Mouse (Mus musculus): ENCODE measurements around the gene Glmp. TPM values are rescaled to one million over a fixed set of nuclear protein-coding genes. Genes with fewer than 3 reads are reported as not detected.
A peak's percentile ranks its signal among the peaks of the same experiment; 100 is the strongest.

Glmp gene
- polyA plus RNA-seq, 1 experiment: 181 TPM

DNA sequence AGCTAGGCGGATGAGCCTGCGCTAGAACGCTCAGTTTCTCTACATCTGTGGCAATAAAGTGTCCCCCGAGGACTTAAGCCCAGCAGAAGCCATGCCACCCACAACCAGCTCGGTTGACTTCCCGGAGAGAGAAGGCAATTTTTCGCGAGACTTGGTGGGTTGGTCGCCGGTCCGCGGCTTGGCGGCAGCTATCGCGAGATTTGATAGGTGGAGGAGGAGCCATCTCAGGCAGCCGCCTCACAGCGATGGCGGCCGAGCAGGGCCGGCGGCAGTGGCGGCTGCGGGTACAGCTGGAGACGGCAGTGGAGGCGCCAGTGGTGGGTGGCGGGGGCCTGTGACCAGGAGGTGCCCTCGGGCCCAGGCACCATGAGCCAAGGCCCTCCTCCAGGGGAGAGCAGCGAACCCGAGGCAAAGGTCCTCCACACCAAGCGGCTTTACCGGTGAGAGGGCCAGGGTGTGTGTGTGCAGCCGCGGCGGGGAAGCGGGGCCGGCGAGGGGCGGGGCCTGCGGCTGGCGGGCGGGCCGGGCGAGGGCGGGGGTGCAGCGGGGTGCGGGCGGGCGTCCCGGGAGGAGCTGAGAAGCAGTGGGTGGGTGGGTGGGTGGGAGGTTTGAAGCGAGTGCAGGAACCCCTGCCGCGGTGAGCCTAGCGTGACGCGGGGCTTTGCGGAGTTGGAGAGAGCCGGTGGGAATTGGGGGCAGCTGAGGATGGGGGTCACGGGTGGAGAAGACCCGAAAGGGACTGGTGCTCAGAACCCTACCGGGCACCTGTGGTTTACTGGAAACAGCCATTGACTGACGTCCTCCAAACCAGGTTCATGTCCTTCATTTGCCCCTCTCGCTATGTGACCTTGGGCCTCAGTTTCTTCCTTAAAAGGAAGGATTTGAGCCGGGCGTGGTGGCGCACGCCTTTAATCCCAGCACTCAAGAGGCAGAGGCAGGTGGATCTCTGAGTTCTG, 11.5 kb downstream of the Glmp start, which contains the start of the genes Tmem79 and Smg5:
Gene Tmem79 (minus strand): TSS at position 91 of the 956 bp plus-strand sequence.
Gene Smg5 (plus strand): TSS at position 203 of the 956 bp plus-strand sequence.
- TF ChIP-seq POLR2A (IDR thresholded peaks at IDR 0.05; ENCODE audit: low read depth, low read length) (no peak; the same call in none of the 2 replicates), CTCF (IDR thresholded peaks at IDR 0.05; ENCODE audit: extremely low read depth, insufficient read length, insufficient replicate concordance, low read depth, low read length) (no peak)
- whole genome bisulfite sequencing: under 1% methylated on average over 59 of the region's 66 CpGs
- Histone ChIP-seq H3K27ac (ENCODE audit: insufficient read depth, low read depth, low read length) (peak within 1 kb of the TSS; percentile 99), H3K4me3 (ENCODE audit: low read depth, low read length) (peak within 1 kb of the TSS; percentile 82), H3K4me1 (ENCODE audit: control insufficient read depth, insufficient read depth, insufficient read length, low read length) (peaks cover 16% of the 10 kb centered on the region), H3K27me3 (ENCODE audit: control insufficient read depth, insufficient read depth, low read length) (no peaks in the 10 kb centered on the region), H3K36me3 (ENCODE audit: control insufficient read depth, insufficient read depth, low read length) (0 out of 2 replicates have a peak, but pooled peaks cover 2% of the 10 kb centered on the region)

DNA sequence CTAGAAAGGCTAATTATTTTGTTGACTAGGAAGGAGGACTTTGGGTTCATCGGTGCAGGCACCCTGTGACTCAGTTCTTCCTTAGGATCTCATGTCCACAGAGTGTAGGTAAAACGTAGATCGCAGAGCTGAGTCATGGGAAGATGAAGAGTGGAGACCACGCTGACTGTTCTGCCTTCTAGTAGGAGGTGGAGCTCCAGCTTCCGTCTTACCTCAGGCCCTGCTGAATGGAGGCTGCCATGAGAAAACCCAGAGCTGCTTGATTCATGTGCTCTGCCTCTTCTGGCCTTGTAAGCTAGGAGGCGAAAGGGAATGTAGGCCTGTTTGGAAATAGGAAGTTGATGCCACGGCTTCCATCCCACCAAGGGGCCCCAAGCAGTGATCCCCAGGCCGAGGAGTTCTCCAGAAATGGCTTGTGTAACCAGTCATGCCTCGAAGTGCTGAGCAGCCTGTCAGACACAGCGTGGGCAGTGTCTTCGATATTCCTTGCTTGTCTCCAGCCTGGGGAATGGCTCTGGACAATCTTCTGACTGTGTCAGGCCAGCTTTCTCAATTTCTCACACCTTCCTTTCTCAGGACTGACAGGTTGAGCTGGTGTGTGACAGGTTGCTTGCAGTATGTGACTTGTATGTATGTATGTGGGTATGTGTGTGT, 12.7 kb downstream of the Glmp start:
- peaks cover 12% of the 10 kb centered on the region for H3K4me1 ChIP-seq (ENCODE audit: control insufficient read depth, insufficient read depth, insufficient read length, low read length)
- no peaks in the 10 kb centered on the region for H3K27me3 ChIP-seq (ENCODE audit: control insufficient read depth, insufficient read depth, low read length)
- no peak overlapping the region for H3K27ac ChIP-seq (ENCODE audit: insufficient read depth, low read depth, low read length)
- peaks cover 11% of the 10 kb centered on the region for H3K36me3 ChIP-seq (ENCODE audit: control insufficient read depth, insufficient read depth, low read length)
- 50% methylated on average over 11 of the region's 11 CpGs for WGBS
- TF ChIP-seq CTCF (IDR thresholded peaks at IDR 0.05; ENCODE audit: extremely low read depth, insufficient read length, insufficient replicate concordance, low read depth, low read length) (no peak), POLR2A (IDR thresholded peaks at IDR 0.05; ENCODE audit: low read depth, low read length) (no peak)
- H3K4me3 ChIP-seq (ENCODE audit: low read depth, low read length): no peak overlapping the region

DNA sequence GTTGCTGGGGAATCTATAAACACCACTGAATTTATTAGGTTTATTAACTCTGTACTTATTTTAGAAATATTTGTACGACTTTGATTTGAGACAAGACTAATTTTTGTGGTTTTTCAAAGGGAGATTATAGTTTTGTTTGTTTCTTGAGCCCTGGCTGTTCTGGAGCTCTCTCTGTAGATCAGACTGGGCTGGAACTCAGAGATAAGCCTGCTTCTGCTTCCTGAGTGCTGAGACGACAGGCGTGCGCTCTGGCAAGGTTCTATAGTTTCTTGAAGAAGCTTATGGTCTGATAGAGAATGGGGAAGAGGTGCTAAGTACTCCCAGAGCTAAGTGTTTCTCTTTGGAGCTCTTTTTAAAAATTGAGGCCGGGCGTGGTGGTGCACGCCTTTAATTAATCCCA, 13.5 kb downstream of the Glmp start:
- Histone ChIP-seq H3K4me3 (ENCODE audit: low read depth, low read length) (no peak overlapping the region), H3K36me3 (ENCODE audit: control insufficient read depth, insufficient read depth, low read length) (peaks cover 17% of the 10 kb centered on the region), H3K27ac (ENCODE audit: insufficient read depth, low read depth, low read length) (no peak overlapping the region), H3K27me3 (ENCODE audit: control insufficient read depth, insufficient read depth, low read length) (no peaks in the 10 kb centered on the region), H3K4me1 (ENCODE audit: control insufficient read depth, insufficient read depth, insufficient read length, low read length) (peaks cover 6% of the 10 kb centered on the region; the same call in 1 of the 2 replicates)
- 84% methylated on average over 7 of the region's 7 CpGs for WGBS
- TF ChIP-seq CTCF (IDR thresholded peaks at IDR 0.05; ENCODE audit: extremely low read depth, insufficient read length, insufficient replicate concordance, low read depth, low read length) (no peak), POLR2A (IDR thresholded peaks at IDR 0.05; ENCODE audit: low read depth, low read length) (no peak)

DNA sequence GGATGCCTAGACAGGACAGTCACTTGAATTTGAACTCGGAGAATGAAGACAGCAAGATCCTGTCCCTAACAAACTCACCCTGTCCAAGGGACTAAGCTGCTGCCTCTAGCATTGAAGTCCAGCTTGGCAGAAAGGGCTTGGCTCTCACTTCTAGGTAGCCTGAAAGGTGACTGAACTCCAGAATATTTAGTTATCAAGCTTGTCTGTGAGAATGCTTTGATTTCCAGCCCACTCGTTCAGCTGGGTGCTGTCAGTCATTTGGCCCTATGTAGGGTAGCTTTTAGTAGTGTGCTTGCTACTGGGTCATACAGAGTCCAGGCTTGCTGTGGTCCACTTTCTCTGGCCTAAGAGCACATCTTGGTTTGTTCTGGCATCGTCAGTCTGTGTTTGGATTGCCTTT, 14.2 kb downstream of the Glmp start:
- H3K27ac ChIP-seq (ENCODE audit: insufficient read depth, low read depth, low read length): no peak overlapping the region
- H3K4me3 ChIP-seq (ENCODE audit: low read depth, low read length): no peak overlapping the region
- H3K36me3 ChIP-seq (ENCODE audit: control insufficient read depth, insufficient read depth, low read length): peaks cover 24% of the 10 kb centered on the region
- TF ChIP-seq POLR2A (IDR thresholded peaks at IDR 0.05; ENCODE audit: low read depth, low read length) (no peak), CTCF (IDR thresholded peaks at IDR 0.05; ENCODE audit: extremely low read depth, insufficient read length, insufficient replicate concordance, low read depth, low read length) (no peak)
- WGBS: 66% methylated on average over 3 of the region's 3 CpGs
- peaks cover 6% of the 10 kb centered on the region; the same call in 1 of the 2 replicates for H3K4me1 ChIP-seq (ENCODE audit: control insufficient read depth, insufficient read depth, insufficient read length, low read length)
- H3K27me3 ChIP-seq (ENCODE audit: control insufficient read depth, insufficient read depth, low read length): no peaks in the 10 kb centered on the region

DNA sequence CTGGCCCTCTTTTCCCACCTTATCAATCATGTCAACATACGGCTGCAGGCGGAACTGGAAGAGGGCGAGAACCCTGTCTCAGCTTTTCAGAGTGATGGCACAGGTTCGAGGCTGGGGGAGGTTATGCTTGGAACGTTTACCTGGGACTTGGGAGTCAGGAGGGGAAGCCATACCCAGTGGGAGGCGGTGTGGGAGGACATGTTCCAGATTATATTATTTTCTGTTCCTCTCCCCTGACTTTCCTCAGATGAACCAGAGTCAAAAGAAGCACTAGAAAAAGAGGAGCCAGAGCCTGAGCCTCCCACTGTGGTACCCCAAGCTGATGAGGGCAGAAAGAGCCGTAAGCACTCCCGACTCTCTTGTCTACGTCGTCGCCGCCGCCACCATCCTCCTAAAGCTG, 25.9 kb downstream of the Glmp start:
- TF ChIP-seq CTCF (IDR thresholded peaks at IDR 0.05; ENCODE audit: extremely low read depth, insufficient read length, insufficient replicate concordance, low read depth, low read length) (no peak), POLR2A (IDR thresholded peaks at IDR 0.05; ENCODE audit: low read depth, low read length) (no peak)
- Histone ChIP-seq H3K36me3 (ENCODE audit: control insufficient read depth, insufficient read depth, low read length) (peaks cover 92% of the 10 kb centered on the region), H3K4me3 (ENCODE audit: low read depth, low read length) (no peak overlapping the region), H3K27ac (ENCODE audit: insufficient read depth, low read depth, low read length) (no peak overlapping the region), H3K27me3 (ENCODE audit: control insufficient read depth, insufficient read depth, low read length) (no peaks in the 10 kb centered on the region), H3K4me1 (ENCODE audit: control insufficient read depth, insufficient read depth, insufficient read length, low read length) (no peaks in the 10 kb centered on the region)
- WGBS: 94% methylated on average over 13 of the region's 13 CpGs

DNA sequence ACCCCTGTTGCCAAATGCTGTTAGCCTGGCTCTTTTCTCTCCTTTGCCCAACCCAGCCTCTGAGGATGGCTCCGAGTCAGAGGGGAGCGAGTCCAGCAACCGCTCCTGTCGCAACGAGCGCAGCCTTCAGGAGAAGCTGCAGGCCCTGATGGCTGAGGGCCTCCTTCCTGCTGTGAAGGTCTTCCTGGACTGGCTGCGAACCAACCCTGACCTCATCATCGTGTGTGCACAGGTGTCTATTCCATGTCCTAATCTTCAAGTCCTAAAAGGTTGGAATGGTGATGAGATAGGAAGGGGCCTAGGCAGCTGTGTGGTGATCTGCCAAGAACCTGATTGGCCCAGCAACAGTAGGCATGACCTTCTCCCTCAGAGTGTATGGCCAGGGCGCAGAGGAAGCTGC, 28.1 kb downstream of the Glmp start:
- WGBS: 75% methylated on average over 9 of the region's 9 CpGs
- Histone ChIP-seq H3K27ac (ENCODE audit: insufficient read depth, low read depth, low read length) (no peak overlapping the region), H3K36me3 (ENCODE audit: control insufficient read depth, insufficient read depth, low read length) (peaks cover 92% of the 10 kb centered on the region), H3K4me3 (ENCODE audit: low read depth, low read length) (no peak overlapping the region), H3K27me3 (ENCODE audit: control insufficient read depth, insufficient read depth, low read length) (no peaks in the 10 kb centered on the region), H3K4me1 (ENCODE audit: control insufficient read depth, insufficient read depth, insufficient read length, low read length) (no peaks in the 10 kb centered on the region)
- TF ChIP-seq CTCF (IDR thresholded peaks at IDR 0.05; ENCODE audit: extremely low read depth, insufficient read length, insufficient replicate concordance, low read depth, low read length) (no peak), POLR2A (IDR thresholded peaks at IDR 0.05; ENCODE audit: low read depth, low read length) (no peak)
